Mouse (Mus musculus) bone marrow, adult 2 months (tissue): ENCODE results near the gene Rasl10b.

Source experiments
- CTCF ChIP-seq: fragments of 200-500 bp; IDR thresholded peaks from 2 replicates; pipeline ENCODE4 v1.5.1; 2011; ENCODE audit warnings: low read length, control low read depth; ENCODE audit not compliant: control insufficient read depth, insufficient read depth
- POLR2A ChIP-seq: fragments of 200-500 bp; IDR thresholded peaks from 2 replicates; pipeline ENCODE4 v1.6.1; 2011; ENCODE audit warnings: low read depth, mild to moderate bottlenecking, control low read depth, low read length, borderline replicate concordance; ENCODE audit not compliant: control insufficient read depth

GRCm38 (mm10) chr11:83467120-83467652 lies 58.2 kb downstream of the Rasl10b start:
- no peak for TF ChIP-seq CTCF
- TF ChIP-seq POLR2A: no peak
